Mouse (Mus musculus) fat pad, adult 2 months (tissue): Measurements from ENCODE around the gene Commd1.

Source experiments
- DNase-seq: peaks from one replicate; pipeline ENCODE4 v3.0.0-alpha.2; 2011; ENCODE audit warnings: low read depth, low spot score; ENCODE audit errors: extremely low read depth

The Commd1 gene

DNA sequence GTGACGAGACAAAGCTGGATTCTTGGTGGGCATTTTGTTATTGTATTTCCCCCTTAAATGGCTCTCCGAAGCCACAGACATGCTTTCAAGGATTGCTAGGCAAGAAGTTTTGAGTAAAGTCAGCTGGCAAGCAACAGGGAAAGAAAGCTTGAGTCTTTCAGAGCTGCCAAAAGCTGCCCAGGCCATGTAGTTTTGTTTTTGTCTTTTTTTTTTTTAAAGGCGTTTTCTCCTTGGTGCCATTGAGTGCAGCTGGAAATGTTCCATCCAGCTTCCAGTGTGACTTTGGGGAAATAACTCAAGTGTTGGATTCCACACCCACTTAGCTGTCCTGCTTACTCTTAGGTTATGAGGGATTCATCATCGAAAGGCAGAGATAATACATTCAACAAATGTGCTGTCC is 120.9 kb downstream of the Commd1 start:
- DNase-seq, result no peak

DNA sequence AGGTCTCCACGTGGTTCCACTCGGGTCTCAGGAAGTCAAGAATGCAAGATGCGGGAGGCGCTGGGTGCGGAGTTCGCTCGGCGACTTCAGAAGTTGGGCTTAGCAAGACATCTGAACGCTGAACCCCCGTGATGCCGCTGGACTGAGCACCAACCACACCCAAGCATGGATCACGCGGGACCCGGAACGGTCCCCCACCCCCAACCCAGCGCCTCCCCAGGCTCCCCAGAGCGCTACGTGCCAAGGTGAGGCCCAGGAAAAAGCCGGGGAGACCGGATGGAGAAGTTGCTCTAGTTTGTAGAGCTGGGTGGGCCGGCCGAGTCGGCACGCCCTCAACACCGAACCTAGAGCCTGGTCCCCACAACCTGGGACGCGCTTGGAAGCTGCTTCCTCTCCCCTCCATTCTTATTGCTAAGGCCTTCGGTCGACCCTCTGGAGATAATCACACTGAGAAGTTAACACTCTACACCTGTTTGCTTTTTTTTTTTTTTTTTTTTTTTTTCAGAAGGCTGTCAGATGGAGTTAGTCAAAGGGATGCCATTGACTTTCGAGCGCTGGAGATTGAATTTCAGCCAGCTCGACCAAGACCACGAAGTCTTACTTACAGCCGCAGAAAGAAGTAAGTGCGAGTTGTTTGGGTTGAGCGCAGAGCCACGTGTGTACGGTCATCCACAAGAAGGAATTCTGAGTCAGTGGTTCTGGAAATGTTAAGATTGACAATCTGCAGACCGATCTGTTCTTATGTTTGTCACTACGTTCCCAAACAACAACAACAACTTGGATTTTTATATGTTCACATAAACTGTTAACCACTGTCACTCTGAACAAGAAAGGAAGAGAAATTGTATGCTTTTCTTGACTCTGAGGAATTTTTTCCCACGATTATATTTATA is 121.6 kb downstream of the Commd1 start, which contains the start of gene B3gnt2:
TSS of gene B3gnt2 (minus strand) at position 627 of the 893 bp plus-strand sequence.
- DNase-seq, result no peak

DNA sequence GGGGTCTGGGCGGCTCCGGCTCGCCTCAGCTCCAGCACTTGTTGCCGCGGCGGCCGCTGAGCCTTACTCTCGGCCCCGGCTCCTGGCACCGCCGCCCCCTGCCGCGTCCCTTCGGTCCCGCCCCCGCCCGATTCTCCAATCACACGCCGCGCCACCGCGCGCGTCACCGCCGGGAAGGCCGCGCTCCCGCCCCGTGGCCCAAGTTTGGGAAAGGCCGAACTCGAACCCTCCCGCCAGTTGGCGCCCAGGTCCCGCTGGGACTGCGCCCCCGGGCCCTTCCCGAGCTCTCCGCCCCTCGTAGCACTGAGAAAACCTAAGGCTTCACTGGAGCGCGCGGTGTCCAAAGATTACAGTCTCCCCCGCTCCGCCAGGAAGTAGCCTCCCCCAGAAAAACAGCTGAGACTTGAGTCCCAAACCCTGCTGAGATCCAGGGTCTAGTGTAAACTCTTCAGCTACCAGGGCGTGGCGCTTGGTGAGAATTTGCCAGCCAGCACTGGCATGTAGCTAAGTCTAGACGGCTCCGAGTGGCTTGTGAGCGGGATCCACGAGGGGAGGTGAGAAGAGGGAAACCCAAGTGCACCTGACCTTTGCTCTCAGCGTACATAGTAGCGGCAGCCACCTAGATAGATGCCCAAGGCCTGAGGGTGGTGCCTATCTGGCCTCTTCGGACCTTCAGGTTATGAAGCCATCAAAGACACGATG is 122.4 kb downstream of the Commd1 start:
- peak; percentile 36 for DNase-seq

DNA sequence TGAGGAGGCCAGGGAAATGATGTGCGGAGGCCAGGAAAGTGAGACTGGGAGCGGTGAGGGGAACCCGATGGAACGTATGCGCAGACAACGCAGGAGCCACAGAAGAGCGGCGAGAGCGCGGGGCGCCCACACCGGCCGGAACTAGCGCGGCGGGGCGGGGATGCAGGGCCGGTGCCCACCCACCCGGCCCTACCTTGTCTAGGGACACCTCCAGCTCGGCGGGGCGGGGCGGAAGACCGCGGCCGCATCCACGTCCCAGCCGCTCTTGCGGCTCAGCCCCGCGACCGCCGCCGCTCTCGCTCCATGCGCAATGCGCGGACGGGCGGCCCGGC is 122.9 kb downstream of the Commd1 start:
- no peak for DNase-seq

DNA sequence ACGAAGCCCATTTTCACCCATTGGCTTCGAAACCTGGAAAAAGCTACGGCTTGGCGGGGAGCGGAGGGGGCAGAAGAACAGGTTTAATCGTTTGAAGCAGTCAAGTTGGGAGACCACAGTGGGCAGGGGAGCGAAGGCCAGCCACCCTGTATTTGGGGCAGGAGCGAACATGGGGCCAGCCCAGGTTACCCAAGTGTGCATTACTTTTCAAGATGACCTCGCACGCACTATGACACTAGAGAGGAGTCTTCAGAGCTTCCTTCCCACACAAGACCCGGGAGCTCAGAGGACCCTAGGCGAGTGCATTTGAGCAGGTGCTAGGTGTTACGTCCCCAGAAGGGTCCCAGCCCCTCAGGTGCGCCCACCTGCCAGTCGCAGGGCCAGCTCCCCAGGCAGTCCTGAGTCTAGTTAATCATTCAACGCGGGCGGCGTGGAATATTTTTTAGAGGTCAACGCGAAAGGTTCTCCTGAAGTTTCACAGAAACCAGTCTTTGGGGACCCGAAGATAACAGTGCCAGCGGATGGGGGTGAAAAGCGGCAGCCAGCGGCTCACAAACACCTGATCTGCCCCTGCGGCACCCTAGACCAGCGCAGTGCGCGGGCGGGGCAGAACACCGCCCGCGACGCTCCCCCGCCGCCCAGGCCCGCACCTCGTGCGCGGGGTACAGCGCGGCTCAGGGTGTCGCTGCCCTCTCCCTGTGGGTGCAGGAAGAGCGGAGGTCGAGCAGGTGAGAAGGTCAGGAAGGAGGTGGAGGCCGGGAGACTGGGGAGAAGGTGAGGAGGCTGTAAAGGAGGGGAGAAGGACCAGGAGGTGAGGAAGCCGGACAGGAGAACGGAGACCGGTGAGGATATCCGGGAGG is 123.5 kb downstream of the Commd1 start:
- DNase-seq, result no peak

DNA sequence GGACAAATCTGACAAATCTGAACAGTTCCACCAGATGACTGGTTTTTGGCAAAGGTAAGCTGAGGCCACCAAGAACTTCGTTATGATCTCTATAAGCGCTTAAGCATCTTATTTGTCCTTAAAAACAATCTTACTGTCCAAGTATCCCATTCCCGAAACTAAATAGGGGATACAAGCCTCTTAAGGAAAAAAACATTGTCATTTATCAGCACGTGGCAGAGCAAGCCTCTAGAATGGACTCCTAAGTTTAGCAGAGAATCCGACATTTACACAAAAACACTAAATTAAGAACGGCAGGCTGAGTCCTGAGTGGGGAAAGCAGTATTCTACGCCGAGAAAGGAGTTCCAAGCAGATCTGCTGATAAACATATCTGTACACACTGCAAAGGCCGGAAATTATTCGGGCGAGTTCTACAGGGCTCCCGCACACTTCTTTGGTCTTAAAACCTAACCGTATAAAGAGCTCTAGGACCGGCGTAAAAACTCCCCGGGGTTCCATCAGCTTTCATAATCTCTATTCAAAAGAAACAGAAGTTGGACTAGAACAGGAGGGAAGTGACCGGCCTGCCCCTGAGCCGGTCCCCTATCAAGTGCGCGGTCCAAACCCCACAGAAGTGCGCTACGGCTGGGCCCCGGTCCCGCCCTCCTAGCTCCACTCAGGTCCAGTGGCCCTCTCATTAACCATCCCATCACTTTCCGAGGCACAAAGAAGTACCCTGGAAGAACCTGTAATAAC is 124.3 kb downstream of the Commd1 start:
- DNase-seq, result no peak

DNA sequence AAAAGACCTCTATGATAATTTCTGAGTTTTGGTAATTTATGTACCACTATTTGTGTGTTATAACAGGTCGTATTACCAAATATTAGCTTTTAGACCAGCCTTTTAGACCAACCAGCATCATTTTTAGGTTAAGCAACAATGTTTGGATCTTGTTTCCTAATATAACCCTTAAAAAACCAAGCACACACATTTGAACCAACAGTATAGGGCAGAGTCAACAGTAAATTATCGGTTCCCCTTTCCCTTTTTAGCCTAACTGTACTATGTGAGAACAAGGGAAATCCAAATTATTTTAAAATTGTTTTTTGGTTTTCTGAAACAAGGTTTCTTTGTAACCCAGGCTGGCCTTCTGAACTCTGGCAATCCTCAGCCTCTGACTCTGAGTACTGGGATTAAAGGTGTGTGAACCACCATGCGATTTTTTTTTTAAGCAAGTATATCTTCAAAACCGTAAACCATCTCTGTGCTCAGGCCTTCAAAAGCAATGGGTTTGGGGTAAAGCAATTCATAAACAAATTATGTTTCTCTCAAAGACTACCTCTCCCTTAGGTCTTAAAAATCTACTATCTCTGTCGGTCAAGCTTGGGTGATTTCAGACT is 125.0 kb downstream of the Commd1 start:
- no peak for DNase-seq

DNA sequence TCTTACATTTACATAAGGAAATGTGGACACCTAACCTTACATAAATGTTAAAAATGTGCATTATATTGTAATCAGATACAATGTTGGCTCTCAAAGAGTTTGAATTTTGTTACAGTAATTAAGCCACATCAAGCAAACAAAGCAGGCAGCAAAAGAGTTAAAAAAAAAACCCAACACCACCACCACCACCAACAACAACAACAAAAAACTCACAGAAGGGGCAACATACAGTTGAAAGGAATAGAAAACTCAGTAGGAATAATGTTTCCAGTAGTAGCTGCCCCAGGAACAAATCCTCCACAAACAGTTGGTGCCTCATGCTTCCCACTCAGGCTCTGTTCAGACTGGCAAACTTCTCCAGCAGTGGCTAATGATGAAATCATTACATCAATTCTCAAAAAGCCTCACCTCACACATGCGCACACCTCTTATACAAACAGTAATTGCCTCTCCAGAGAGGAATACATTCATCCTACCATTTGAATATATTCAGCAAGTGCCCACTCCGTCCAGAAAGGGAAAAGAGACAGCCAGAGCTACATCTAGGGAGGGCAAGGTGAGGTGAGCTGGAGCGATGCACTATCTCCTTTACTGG is 125.7 kb downstream of the Commd1 start:
- no peak for DNase-seq

DNA sequence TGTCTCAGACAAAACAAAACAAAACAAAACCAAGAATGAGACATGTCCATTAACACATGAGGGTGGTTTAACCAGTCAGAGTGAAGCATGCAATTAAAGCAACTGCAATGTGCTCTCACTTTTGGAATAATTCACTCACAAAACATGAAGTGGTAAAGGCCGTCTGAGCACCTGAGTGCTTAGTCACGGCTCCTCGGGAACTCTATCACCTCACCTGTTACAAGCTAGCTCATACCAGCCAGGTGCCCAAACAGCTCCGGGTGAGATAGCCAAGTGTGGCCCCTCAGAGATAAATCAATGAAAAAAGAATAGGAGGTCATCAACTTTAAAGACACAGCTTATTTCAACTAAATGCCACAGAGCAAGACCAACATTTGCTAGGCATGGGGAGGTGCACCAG is 127.6 kb downstream of the Commd1 start:
- DNase-seq, result no peak

DNA sequence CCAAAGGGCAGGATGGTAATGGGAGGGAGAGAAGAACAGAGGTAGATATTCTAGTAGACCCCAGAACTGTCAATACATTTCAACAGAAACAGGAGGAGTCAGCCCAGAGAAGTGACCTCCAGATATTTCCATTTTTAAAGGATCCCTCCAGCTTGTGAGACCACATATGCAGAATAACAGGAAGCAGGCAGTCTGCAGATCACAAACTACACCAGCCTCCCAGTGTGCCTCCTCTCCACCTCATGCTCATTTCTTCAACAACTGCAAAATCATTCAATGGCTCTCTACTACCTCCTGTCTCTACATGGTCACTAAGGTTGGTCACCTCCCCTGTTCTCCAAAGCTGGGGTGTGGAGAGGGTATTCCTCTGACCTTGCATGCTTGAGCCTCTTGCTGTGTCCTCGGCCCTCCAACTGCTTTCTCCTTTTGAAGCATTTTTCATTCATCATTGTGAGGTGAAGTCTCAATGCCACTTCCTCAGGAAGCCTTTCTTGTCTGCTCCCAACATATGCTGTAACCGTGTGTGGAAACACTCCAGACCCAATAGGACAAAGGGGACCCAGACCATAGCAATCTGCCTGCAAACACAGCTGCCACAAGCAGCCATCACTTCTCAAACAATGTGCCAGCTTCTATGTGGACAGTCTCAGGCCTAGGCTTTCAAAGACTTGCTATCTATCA is 128.6 kb downstream of the Commd1 start:
- no peak for DNase-seq

DNA sequence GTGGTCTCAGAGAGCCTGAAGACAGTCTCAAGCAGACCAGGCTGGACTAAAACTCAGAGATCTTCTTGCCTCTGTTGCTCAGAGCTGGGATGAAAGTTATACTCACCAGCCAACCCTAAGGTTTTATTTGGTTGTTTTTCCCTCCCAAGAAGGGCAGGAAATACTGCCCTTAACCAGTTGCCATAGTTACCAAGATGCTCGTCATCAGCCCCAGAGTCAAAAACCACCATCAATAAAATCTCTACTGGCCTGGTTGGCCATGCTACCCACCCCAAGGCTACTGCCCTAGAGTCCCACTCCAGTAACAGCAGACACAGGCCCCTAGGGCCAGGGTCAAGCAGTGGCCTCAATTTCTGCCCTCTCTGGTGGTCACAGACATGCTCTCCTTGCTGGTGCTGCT is 129.7 kb downstream of the Commd1 start:
- no peak for DNase-seq

DNA sequence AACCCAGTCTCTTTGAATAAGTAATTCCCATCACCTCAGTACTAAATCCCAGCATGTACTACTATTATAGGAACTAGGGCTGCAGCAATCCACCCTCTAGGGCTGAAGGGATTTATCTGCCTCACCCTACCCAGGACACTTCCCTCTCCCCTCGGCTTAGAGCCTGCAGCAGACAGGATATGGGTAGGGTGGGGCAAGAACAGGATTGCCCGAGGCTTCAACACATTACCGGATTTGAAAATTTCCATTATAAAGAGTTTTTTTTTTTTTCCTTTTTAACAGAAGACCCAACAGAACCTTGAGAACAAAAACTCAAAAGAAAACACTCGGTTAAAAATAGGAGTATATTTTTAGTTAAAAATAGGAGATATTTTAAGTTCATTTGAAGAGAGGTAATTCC is 130.8 kb downstream of the Commd1 start:
- DNase-seq, result no peak

DNA sequence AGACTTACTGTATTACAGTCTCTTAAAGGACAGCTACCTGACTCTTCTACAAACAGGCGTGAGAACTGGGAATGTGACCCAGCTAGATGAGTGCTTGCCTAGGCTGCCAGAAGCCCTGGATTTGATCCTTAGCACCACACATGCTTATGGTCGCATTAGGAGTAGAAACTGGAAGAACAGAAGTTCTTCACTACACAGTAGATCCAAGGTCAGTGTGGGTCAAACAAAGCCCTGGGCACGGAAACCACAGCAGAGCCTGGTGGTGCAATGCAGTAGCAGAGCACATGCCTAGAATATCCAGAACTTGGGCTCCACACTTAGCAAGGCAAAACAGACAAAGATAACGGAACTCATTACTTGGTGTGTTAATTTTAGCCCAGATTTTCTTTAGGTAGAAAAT is 132.1 kb downstream of the Commd1 start:
- DNase-seq, result no peak

DNA sequence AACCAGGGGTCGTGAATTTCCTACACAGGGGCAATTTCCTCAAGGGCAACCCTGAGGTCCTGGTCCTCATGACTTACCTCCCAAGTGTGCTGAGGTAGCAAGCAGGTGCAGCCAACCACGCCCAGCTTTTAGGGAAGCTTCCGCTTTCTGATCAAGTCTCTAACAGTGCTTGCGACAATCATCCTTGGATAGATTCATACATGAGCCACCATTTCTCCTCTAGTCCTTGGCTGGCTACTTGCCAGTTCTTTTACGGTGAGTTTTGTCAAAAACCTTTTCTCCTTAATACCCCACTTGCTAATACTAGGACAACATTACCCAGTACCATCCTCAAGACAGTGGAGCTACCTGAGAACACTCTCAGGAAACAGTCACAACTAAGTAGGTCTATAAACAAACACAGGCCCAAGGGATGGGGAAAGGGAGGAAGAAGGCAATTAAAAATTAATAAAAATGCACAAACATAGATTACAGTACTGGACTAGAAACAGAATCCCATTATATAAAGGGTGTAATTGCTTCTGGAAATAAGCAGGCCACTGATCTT is 133.5 kb downstream of the Commd1 start:
- DNase-seq, result no peak

DNA sequence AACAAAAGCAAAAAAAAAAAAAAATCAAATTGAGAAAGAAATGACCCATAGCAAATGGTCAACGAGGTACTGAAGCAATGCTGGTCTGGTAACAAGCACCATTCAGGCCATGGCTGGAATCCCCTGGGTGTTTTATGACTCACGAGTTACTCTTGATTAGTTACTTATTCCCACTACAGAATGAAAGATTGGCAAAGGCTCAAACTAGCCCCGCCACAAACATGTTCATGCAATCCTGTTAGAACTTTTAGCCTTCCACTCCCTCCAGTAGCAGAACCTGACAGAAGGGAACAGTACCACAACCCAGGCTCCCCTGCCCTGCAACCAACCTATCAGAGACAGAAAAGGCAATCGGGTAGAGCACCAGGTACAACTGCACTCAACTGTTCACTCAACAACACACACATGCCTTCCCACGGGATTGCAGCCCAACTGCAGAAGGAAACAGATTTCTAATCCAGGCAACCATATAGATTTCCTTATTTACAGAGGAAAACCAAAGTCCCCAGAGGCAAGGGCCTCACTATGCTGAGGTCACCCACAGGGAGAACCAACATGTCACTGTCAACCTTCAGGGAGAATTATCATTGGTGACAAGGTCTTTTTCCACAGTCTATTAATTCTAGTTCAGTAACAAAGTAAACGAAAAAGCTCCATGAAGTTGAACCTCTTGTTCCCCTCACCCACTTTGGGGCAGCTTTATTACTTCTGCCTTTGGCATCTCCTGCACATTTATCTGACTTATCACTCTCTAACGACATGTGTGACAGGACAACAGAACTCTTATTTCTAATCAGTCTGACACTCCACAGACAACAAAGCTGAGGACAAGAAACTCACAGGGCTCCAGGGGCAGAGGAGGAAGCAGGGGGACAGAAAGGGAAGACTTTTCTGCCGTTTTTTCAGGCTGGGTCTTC is 134.2 kb downstream of the Commd1 start:
- DNase-seq, result no peak

DNA sequence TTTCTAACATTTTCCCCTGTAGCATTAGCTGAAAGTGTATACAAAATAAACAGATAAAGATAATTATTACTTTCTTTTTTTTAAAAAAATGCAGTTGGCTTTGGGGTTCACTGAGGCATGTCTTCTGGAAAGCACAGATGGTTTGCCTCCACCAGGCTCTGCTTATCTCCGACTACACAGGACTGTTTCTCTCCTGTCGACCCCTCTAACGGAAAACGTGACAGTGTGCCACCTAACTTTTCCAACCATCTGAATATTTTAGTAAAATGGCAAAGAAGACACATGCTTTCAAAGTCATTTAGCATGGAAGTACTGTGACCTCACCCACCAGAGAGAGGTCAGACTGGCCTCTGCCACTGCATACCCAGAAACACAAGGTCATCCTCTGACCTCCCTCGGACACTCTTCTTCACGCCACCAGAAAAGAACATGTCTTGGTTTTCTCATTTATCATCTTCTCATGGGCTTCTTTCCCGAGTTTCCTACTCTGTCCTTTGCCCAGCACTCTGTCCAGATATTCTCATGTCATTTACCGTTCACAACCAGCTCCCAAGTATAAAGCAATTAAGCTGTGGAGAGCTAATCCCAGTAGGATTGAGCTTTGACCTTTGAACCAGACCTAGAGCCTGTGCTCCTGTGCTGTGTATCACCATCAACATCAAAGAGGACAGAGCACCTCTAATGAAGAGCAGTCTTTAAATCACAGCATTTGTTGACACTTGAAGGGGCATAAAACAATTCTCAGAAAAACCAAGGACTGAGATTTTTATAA is 135.0 kb downstream of the Commd1 start:
- no peak for DNase-seq
